Mouse (Mus musculus) heart, adult 11 months (tissue): ENCODE data around the gene Zfand3.

Experiments
- DNase-seq: peaks from one replicate; pipeline ENCODE4 v3.0.0; 2022

The Zfand3 gene

GRCm38 (mm10) chr17:30196401-30197279 is 192.1 kb downstream of the Zfand3 start:
- DNase-seq = peak; percentile 95

DNA sequence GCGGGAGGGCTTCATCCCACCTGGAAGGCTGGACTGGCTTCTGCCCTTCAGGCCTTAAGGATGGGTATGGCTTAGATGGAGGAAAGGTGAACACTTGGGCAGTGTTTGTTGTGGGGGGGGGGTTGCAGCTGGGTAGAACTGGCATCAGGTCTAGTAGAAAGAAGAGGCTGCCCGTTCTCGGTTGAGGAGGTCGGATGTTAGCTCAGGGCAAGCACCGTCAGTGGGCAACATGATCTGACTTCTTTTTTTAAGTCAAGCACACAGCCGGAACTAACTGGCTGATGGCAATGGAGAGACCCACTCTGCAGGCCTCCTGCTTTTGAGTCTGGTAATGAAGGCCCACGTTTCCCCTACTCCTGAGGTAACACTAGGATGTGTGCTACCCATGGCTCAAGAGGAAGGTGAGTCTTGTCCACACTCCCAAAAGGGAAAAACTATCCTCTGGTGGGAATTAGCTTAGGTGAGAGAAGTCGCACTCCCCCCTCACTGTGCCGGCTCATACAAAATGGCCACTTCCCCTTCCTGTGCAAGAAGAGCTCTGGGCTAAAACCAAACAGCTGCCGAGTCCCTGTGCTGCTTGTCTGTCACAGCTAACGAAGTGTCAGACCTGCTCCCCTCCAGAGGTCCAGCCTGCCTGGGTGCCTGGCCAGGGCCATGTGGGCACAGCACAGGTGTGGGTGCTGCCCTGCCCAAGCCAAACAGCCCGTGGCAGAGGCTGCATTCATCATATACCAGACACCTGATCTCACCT is 192.9 kb downstream of the Zfand3 start:
- DNase-seq = peak; percentile 90

GRCm38 (mm10) chr17:30198422-30198821 is 193.9 kb downstream of the Zfand3 start:
- peak; percentile 96 for DNase-seq

GRCm38 (mm10) chr17:30199374-30200247 is 195.1 kb downstream of the Zfand3 start:
- peak; percentile 91 for DNase-seq

GRCm38 (mm10) chr17:30200283-30200682 is 195.8 kb downstream of the Zfand3 start:
- DNase-seq = no peak

GRCm38 (mm10) chr17:30205062-30205825 is 200.7 kb downstream of the Zfand3 start:
- DNase-seq = no peak

GRCm38 (mm10) chr17:30210262-30210661 is 205.7 kb downstream of the Zfand3 start:
- no peak for DNase-seq

DNA sequence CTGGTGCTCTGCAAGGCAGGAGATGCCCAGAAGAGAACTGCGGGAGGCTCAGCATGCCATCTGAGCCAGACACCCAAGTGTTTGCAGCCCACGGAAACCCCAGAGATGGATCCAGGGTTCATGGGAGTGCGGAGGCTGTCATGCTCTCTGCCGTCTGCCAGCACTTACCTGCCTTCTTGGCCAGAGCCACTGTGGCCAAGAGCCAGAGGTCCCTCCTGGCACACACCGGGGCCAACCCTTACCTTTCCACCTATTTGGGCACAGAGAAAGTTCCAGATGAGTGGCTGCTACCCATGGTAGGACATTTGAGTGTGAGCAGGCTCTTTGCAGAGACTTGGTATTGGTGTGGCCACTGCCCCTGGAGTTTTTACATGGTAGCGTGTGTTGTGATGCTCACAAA is 206.4 kb downstream of the Zfand3 start:
- no peak for DNase-seq

DNA sequence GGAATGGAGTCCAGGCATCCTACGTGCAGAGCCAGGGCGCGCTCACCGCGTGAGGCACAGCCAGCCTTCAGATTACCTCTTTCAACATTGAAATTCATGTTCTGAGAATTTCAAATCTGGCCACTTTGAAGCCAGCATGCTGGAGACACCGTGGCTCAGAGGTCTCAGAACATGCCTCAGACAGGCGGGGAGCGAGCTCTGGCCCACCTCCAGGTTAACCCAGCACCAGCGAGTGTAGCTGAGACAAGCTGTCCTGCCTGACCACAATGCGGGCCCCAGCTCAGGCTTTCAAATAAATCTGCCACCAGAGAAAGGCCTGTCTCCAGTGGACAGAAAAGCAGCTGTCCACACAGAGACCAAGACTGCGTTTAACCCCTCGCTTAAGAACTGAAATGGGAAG is 208.1 kb downstream of the Zfand3 start:
- no peak for DNase-seq

- DNase-seq = no peak
Measured at GRCm38 (mm10) chr17:30213371-30213770, 208.8 kb downstream of the Zfand3 start.

GRCm38 (mm10) chr17:30214393-30214792 is 209.9 kb downstream of the Zfand3 start:
- no peak for DNase-seq

DNA sequence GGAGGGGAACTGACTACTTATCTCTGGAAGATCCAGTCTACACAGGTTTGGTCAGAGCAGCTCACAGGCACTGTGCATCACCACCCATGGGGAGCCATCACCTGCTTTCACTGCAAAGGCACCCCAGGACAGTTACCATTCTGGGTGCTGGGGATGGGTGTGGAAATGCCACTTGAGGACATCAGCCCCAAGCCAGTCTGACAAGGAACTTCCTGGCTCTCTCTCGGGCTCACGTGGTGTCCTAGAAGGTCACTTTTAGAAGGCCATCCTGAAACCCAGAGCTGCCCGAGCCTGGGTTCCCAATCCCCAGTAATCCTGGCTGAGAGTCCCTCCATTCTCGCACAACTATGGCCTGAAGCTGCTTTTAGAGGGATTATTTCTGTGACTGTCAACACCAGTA is 211.2 kb downstream of the Zfand3 start:
- DNase-seq = peak; percentile 96

- no peak for DNase-seq
Measured at GRCm38 (mm10) chr17:30221677-30222076, 217.1 kb downstream of the Zfand3 start.

DNA sequence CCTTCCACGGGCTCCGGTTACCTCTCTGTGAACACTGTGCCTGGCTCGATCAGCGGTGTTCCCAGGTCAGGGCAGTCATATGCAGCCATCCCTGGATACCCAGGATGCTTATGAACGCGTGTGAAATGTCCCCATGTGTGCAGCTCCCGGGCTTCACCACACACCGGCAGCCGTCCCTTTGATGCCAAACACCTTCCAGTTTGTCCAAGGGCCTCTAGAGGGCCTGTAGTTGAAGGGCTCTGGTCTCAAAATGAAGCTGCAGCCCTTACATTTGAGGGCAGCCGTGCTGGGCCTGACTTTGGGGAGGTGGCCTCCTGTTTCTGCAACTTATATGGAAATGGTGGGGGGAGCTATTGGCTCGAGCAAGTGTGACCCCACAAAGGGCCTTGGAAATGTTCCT is 217.8 kb downstream of the Zfand3 start:
- DNase-seq = no peak

- DNase-seq = no peak
Measured at GRCm38 (mm10) chr17:30222837-30223236, 218.3 kb downstream of the Zfand3 start.

DNA sequence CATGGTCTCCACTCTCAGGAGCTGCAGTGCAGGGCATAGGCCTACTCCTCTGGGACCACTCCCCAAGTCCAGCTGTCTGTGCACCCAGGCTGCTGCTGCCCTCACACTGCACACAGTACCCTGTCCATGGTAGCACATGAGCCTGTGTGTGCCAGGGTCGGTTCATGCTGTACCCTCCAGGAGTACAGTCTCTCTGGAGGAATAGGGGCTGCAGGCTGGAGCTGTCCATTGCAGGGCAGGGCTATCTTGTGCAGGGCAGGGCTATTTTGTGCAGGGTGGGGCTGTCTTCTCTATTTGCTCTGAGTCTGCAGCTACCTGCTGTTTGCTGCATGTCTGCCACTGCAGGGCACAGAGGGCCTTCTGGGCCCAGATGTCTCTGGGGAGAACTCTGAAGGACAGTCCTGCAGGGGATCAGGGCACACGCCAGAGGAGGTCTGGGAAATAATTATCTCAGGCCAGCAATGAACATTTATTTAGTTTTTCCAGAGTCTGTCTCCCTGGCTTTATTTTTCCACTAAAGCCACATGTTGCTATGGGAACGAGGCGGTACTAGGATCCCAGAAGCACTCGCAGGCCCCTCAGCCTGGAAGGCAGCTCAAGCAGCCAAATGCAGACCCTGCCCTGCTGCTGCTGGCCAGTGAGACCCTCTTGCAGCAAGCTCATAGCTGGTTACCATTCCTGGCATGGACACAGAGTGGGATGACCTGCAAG is 220.7 kb downstream of the Zfand3 start:
- no peak for DNase-seq

GRCm38 (mm10) chr17:30228439-30229215 is 224.1 kb downstream of the Zfand3 start:
- no peak for DNase-seq

DNA sequence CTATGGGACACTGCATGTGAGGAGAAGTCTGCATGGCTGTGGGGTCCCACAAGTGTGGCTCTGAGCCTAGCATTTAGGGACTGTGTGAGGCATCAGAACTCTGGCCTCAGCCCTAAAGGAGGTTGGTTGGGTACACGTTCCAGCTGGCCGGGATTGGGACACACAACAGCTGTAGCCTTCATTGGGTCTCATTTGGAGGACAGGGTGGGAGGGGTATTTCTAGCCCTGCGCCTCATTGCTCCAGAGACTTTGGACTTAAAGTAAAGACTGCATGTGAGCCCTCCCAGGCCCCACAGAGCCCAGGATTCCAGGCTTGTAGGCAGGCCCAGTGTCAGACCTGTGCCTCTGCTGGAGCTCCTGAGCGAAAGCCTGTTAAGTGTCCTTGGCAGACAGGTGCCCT is 225.9 kb downstream of the Zfand3 start:
- DNase-seq = peak; percentile 97

- DNase-seq = no peak
Measured at GRCm38 (mm10) chr17:30231483-30231882, 226.9 kb downstream of the Zfand3 start.

DNA sequence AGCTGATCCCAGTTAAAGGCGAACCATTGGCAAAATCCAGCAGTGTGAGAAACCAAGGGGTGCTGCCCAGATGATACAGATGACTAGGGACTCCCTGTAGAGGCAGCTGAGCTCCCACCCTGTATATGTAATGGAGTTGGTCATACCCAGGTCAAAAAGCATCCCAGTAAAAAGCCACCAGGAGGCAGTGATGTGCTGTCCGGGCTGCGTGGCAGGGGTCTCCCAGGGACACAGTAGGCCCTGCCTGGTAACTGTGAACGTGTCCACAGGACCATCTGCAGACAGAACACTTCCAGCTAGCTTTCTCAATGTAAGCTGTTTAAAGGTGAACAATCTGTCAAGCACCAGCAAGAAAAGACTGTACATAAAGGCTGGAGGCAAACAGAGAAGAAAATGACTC is 228.2 kb downstream of the Zfand3 start:
- no peak for DNase-seq

DNA sequence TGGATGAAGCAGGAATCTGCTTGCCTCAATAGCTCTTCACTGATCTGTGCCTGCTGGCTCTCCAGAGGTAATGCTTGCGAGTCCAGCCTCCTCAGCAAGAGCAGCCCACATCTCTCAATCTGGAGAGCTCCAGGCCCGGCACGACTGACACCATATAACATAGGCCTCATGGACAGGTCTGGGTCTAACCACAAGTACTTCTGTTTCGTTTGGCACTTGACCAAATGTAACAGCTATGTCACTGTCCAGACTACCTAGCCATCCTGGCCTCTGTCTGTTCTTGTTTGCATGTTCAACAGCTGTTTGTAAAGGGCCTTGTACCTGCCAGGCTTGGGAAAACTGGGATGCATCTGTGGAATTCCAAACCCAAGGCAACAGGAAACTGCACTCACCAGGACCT is 230.8 kb downstream of the Zfand3 start:
- no peak for DNase-seq
